Mouse (Mus musculus) heart, embryonic 15.5 days (tissue): ENCODE measurements around the gene Dach1. TPM values are rescaled to one million over a fixed set of nuclear protein-coding genes. Genes with fewer than 3 reads are reported as not detected.

Experiments
- ATAC-seq: fragments of 200-750 bp; cut with Nextera tagmentation; replicated peaks from 2 replicates; pipeline ENCODE4 v1.8.0; 2017; ENCODE audit warnings: low read depth, moderate TSS enrichment; ENCODE audit not compliant: insufficient number of reproducible peaks, insufficient read depth, low FRiP score
- H3K27ac ChIP-seq: fragments of 300-500 bp; sonication (generic); 2 replicates; pipeline ENCODE4 v1.5.1; 2015; ENCODE audit warnings: mild to moderate bottlenecking, inconsistent platforms
- H3K27me3 ChIP-seq: fragments of 300-500 bp; sonication (generic); 2 replicates; pipeline ENCODE4 v1.6.1; 2015; ENCODE audit warnings: inconsistent platforms
- H3K36me3 ChIP-seq: fragments of 300-500 bp; sonication (generic); 2 replicates; pipeline ENCODE4 v1.6.1; 2015; ENCODE audit warnings: mild to moderate bottlenecking, inconsistent platforms
- H3K4me1 ChIP-seq: fragments of 300-500 bp; sonication (generic); replicated peaks from 2 replicates; pipeline ENCODE4 v1.6.1; 2015; ENCODE audit warnings: inconsistent platforms
- H3K4me2 ChIP-seq: fragments of 300-500 bp; sonication (generic); 2 replicates; pipeline ENCODE4 v1.6.1; 2015; ENCODE audit warnings: inconsistent platforms, mild to moderate bottlenecking, moderate library complexity
- H3K4me3 ChIP-seq: fragments of 300-500 bp; sonication (generic); 2 replicates; pipeline ENCODE4 v1.5.1; 2015; ENCODE audit warnings: mild to moderate bottlenecking, inconsistent platforms
- H3K9ac ChIP-seq: fragments of 300-500 bp; sonication (generic); 2 replicates; pipeline ENCODE4 v1.6.1; 2015; ENCODE audit warnings: mild to moderate bottlenecking, inconsistent platforms
- H3K9me3 ChIP-seq: fragments of 300-500 bp; sonication (generic); replicated peaks from 2 replicates; pipeline ENCODE4 v1.6.1; 2016; ENCODE audit warnings: inconsistent platforms
- WGBS: fragments of 180-500 bp; shearing (Covaris S2); methylation state at CpG from one replicate; pipeline ENCODE4 v1.1.7; 2015; ENCODE audit warnings: mixed read lengths; 5-methylcytosine and 5-hydroxymethylcytosine counted together
- polyA plus RNA-seq: library from polyadenylated mRNA; unstranded; fragments of >200 nt; fragmentation: Nextera tagmentation; extraction: Ambion mirVana; gene quantifications from 2 replicates; pipeline ENCODE4 v1.2.1, GENCODE M21; 2015

Dach1 gene
- polyA plus RNA-seq, 1 experiment from 2014 or later: 2.1 TPM

GRCm38 (mm10) chr14:98104314-98104955 lies 65.1 kb downstream of the Dach1 start:
- Histone ChIP-seq H3K4me1 (no peaks in the 10 kb centered on the region), H3K9ac (no peak overlapping the region), H3K4me2 (no peak overlapping the region), H3K36me3 (no peaks in the 10 kb centered on the region), H3K9me3 (no peaks in the 10 kb centered on the region), H3K4me3 (no peak overlapping the region), H3K27ac (no peak overlapping the region), H3K27me3 (no peaks in the 10 kb centered on the region)
- ATAC-seq: no peak
- 69% methylated on average over 10 of the region's 10 CpGs for WGBS

- no peak overlapping the region for H3K4me3 ChIP-seq
- no peak for ATAC-seq
- no peaks in the 10 kb centered on the region for H3K4me1 ChIP-seq
- H3K27me3 ChIP-seq: no peaks in the 10 kb centered on the region
- no peaks in the 10 kb centered on the region for H3K36me3 ChIP-seq
- 78% methylated on average over 4 of the region's 4 CpGs for WGBS
- no peaks in the 10 kb centered on the region for H3K9me3 ChIP-seq
- no peak overlapping the region for H3K9ac ChIP-seq
- H3K27ac ChIP-seq: no peak overlapping the region
- H3K4me2 ChIP-seq: no peak overlapping the region
These were observed 74.3 kb downstream of the Dach1 start for GRCm38 (mm10) chr14:98095229-98095628.

GRCm38 (mm10) chr14:98089246-98089645 lies 80.3 kb downstream of the Dach1 start:
- H3K4me2 ChIP-seq: no peak overlapping the region
- 90% methylated on average over 2 of the region's 2 CpGs for WGBS
- no peaks in the 10 kb centered on the region for H3K4me1 ChIP-seq
- no peak overlapping the region for H3K27ac ChIP-seq
- no peaks in the 10 kb centered on the region for H3K9me3 ChIP-seq
- no peak for ATAC-seq
- no peaks in the 10 kb centered on the region for H3K36me3 ChIP-seq
- no peak overlapping the region for H3K9ac ChIP-seq
- no peak overlapping the region for H3K4me3 ChIP-seq
- H3K27me3 ChIP-seq: no peaks in the 10 kb centered on the region

- no peak overlapping the region for H3K9ac ChIP-seq
- H3K27ac ChIP-seq: no peak overlapping the region
- H3K4me2 ChIP-seq: no peak overlapping the region
- H3K27me3 ChIP-seq: no peaks in the 10 kb centered on the region
- no peaks in the 10 kb centered on the region for H3K36me3 ChIP-seq
- ATAC-seq: no peak
- WGBS: 57% methylated on average over 2 of the region's 2 CpGs
- H3K9me3 ChIP-seq: no peaks in the 10 kb centered on the region
- H3K4me3 ChIP-seq: no peak overlapping the region
- H3K4me1 ChIP-seq: no peaks in the 10 kb centered on the region
These were observed 82.2 kb downstream of the Dach1 start for GRCm38 (mm10) chr14:98087355-98087754.

GRCm38 (mm10) chr14:98086794-98087193 lies 82.8 kb downstream of the Dach1 start:
- Histone ChIP-seq H3K4me1 (no peaks in the 10 kb centered on the region), H3K4me2 (no peak overlapping the region), H3K9me3 (no peaks in the 10 kb centered on the region), H3K27ac (no peak overlapping the region), H3K27me3 (no peaks in the 10 kb centered on the region), H3K36me3 (no peaks in the 10 kb centered on the region), H3K4me3 (no peak overlapping the region), H3K9ac (no peak overlapping the region)
- no peak for ATAC-seq
- 81% methylated on average over 4 of the region's 4 CpGs for WGBS

GRCm38 (mm10) chr14:98085141-98085540 lies 84.4 kb downstream of the Dach1 start:
- ATAC-seq: no peak
- no peaks in the 10 kb centered on the region for H3K9me3 ChIP-seq
- whole genome bisulfite sequencing: 78% methylated on average over 5 of the region's 5 CpGs
- no peak overlapping the region for H3K4me3 ChIP-seq
- no peaks in the 10 kb centered on the region for H3K36me3 ChIP-seq
- H3K9ac ChIP-seq: no peak overlapping the region
- no peak overlapping the region for H3K4me2 ChIP-seq
- H3K4me1 ChIP-seq: 0 out of 2 replicates have a peak, but pooled peaks cover 2% of the 10 kb centered on the region
- H3K27ac ChIP-seq: no peak overlapping the region
- no peaks in the 10 kb centered on the region for H3K27me3 ChIP-seq

GRCm38 (mm10) chr14:98084720-98085119 lies 84.8 kb downstream of the Dach1 start:
- no peak overlapping the region for H3K9ac ChIP-seq
- no peak overlapping the region for H3K4me2 ChIP-seq
- no peak overlapping the region for H3K4me3 ChIP-seq
- H3K36me3 ChIP-seq: no peaks in the 10 kb centered on the region
- WGBS: 76% methylated on average over 1 of the region's 1 CpGs
- H3K27me3 ChIP-seq: no peaks in the 10 kb centered on the region
- no peak for ATAC-seq
- H3K9me3 ChIP-seq: no peaks in the 10 kb centered on the region
- H3K27ac ChIP-seq: no peak overlapping the region
- 0 out of 2 replicates have a peak, but pooled peaks cover 4% of the 10 kb centered on the region for H3K4me1 ChIP-seq

GRCm38 (mm10) chr14:98083419-98083818 lies 86.1 kb downstream of the Dach1 start:
- Histone ChIP-seq H3K9ac (no peak overlapping the region), H3K4me1 (0 out of 2 replicates have a peak, but pooled peaks cover 4% of the 10 kb centered on the region), H3K27ac (no peak overlapping the region), H3K4me3 (no peak overlapping the region), H3K27me3 (no peaks in the 10 kb centered on the region), H3K9me3 (no peaks in the 10 kb centered on the region), H3K4me2 (no peak overlapping the region), H3K36me3 (no peaks in the 10 kb centered on the region)
- ATAC-seq: no peak
- 19% methylated on average over 1 of the region's 1 CpGs for WGBS

- H3K27me3 ChIP-seq: no peaks in the 10 kb centered on the region
- no peak for ATAC-seq
- 0 out of 2 replicates have a peak, but pooled peaks cover 4% of the 10 kb centered on the region for H3K4me1 ChIP-seq
- H3K9me3 ChIP-seq: no peaks in the 10 kb centered on the region
- H3K4me3 ChIP-seq: no peak overlapping the region
- no peak overlapping the region for H3K4me2 ChIP-seq
- H3K9ac ChIP-seq: no peak overlapping the region
- H3K27ac ChIP-seq: no peak overlapping the region
- WGBS: 68% methylated on average over 6 of the region's 6 CpGs
- H3K36me3 ChIP-seq: no peaks in the 10 kb centered on the region
These were observed 89.6 kb downstream of the Dach1 start for GRCm38 (mm10) chr14:98080014-98080413.

GRCm38 (mm10) chr14:98077996-98078395 lies 91.6 kb downstream of the Dach1 start:
- Histone ChIP-seq H3K9ac (no peak overlapping the region), H3K4me3 (no peak overlapping the region), H3K4me2 (no peak overlapping the region), H3K4me1 (peaks cover 6% of the 10 kb centered on the region), H3K36me3 (no peaks in the 10 kb centered on the region), H3K9me3 (no peaks in the 10 kb centered on the region), H3K27me3 (no peaks in the 10 kb centered on the region), H3K27ac (no peak overlapping the region)
- ATAC-seq: no peak

- H3K27ac ChIP-seq: no peak overlapping the region
- ATAC-seq: no peak
- H3K9me3 ChIP-seq: no peaks in the 10 kb centered on the region
- no peak overlapping the region for H3K9ac ChIP-seq
- H3K4me2 ChIP-seq: 0 out of 2 replicates have a peak overlapping the region, but pooled peaks have one; percentile 31
- H3K4me1 ChIP-seq: peaks cover 13% of the 10 kb centered on the region
- no peaks in the 10 kb centered on the region for H3K36me3 ChIP-seq
- no peaks in the 10 kb centered on the region for H3K27me3 ChIP-seq
- WGBS: 71% methylated on average over 12 of the region's 12 CpGs
- H3K4me3 ChIP-seq: no peak overlapping the region
These were observed 96.0 kb downstream of the Dach1 start for GRCm38 (mm10) chr14:98073421-98074080.
